ENCODE assay signal across 8 mouse cellular contexts in the genomic region with DNA sequence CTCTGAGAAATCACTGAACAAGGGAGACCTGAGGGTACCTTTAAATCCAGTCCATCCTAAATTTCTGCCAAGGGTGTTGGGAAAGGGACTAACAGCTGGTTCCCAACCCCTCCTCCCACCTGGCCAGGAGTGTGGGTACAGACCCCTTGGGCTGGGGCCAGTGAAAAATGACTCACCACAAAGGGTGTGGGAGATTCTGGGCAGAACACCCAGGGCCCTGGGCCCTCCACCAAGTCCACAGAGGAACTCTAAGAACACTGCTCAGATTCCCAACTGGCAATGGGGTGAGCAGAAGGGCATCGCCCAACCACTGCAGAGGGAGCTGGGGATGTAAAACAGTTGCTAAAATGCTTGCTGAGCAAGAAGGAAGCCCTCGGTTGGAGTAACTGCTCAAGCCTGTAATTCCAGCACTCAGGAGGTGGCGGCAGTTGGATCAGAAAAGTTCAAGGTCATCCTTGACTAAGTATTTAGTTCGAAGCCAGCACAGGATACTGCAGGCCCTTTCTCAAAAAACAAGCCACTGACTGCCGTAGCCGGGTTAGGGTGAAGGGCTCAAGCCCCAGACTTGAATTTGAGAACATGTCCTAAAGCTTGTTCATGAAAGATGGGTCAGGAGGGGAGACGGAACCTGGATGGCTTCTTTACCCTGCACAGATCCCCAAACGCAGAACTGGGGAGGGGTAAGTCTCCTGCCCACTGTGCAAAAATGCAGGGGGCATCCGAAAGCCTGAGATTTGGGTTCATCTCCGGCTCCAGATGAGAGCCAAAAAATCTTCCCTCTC. TPM values are rescaled to one million over a fixed set of nuclear protein-coding genes. Genes with fewer than 3 reads are reported as not detected.
A peak's percentile ranks its signal among the peaks of the same experiment; 100 is the strongest.
DNase-seq lines count a peak whose midpoint lies in the region; ATAC-seq and TF ChIP-seq lines count a peak whose summit lies in the region.

No protein-coding gene starts in this region.

- H3K9me3 ChIP-seq in limb, embryonic 14.5 days (ENCODE audit: control insufficient read depth, low read length): no peaks in the 10 kb centered on the region

- ATAC-seq in limb, embryonic 14.5 days (ENCODE audit: low FRiP score, low read depth): no peak
- no peak for ATAC-seq in erythroid progenitor cell, adult 5-6 weeks (replicated peaks; ENCODE audit: low FRiP score, poor library complexity, severe bottlenecking)

- H3K4me3 ChIP-seq in limb, embryonic 14.5 days (replicated peaks; ENCODE audit: low read length): peak overlapping the region; percentile 87
- H3K4me3 ChIP-seq in small intestine, adult 2 months (ENCODE audit: low read depth, low read length): peak overlapping the region; percentile 70

- peak overlapping the region; percentile 100 for H3K4me2 ChIP-seq in limb, embryonic 14.5 days (replicated peaks; ENCODE audit: low read depth, low read length, severe bottlenecking)

- H3K36me3 ChIP-seq in limb, embryonic 14.5 days (ENCODE audit: control insufficient read depth, insufficient read depth, low read length): no peaks in the 10 kb centered on the region
- H3K36me3 ChIP-seq in small intestine, adult 2 months (ENCODE audit: control insufficient read depth, insufficient read depth, low read length): no peaks in the 10 kb centered on the region

- peak overlapping the region; percentile 50 for H3K9ac ChIP-seq in limb, embryonic 14.5 days (ENCODE audit: low read depth, low read length, severe bottlenecking)

- H3K27ac ChIP-seq in limb, embryonic 14.5 days (replicated peaks; ENCODE audit: low read depth, low read length): peak overlapping the region; percentile 74
- H3K27ac ChIP-seq in small intestine, adult 2 months (ENCODE audit: insufficient read depth, low read depth, low read length): peak overlapping the region; percentile 72

- no peak for TF ChIP-seq CTCF in small intestine, adult 2 months (IDR thresholded peaks at IDR 0.05; ENCODE audit: extremely low read depth, insufficient read length, insufficient replicate concordance, low read depth, low read length)

- peak; percentile 26 for DNase-seq in embryo, embryonic 10.5 days (ENCODE audit: low spot score)
- no peak for DNase-seq in embryo, embryonic 11 days
- DNase-seq in 3134 (ENCODE audit: extremely low read depth, insufficient read length, low spot score): peak; percentile 59
- DNase-seq in cerebellum, adult 8-10 months: peak; percentile 46
- peak; percentile 94 for DNase-seq in gonadal fat pad, adult 2 months (ENCODE audit: low read depth)
- DNase-seq in limb, embryonic 14.5 days (ENCODE audit: low spot score): no peak

- no peaks in the 10 kb centered on the region for H3K27me3 ChIP-seq in limb, embryonic 14.5 days (ENCODE audit: control insufficient read depth, insufficient read depth, low read length)
- H3K27me3 ChIP-seq in small intestine, adult 2 months (ENCODE audit: control insufficient read depth, insufficient read depth, low read length): no peaks in the 10 kb centered on the region

- peaks cover 46% of the 10 kb centered on the region for H3K4me1 ChIP-seq in limb, embryonic 14.5 days (ENCODE audit: control insufficient read depth, insufficient read depth, low read length)
- H3K4me1 ChIP-seq in small intestine, adult 2 months (ENCODE audit: control insufficient read depth, insufficient read depth, insufficient read length, low read length): peaks cover 18% of the 10 kb centered on the region; the same call in 1 of the 2 replicates

- WGBS in limb, embryonic 14.5 days: 13% methylated on average over 10 of the region's 10 CpGs
- WGBS in small intestine, adult 2 months: 37% methylated on average over 10 of the region's 10 CpGs

- no peak for TF ChIP-seq POLR2A in limb, embryonic 14.5 days (IDR thresholded peaks at IDR 0.05; ENCODE audit: borderline replicate concordance, extremely low read depth, insufficient read depth, insufficient read length)
- no peak for TF ChIP-seq POLR2A in small intestine, adult 2 months (IDR thresholded peaks at IDR 0.05; ENCODE audit: low read depth, low read length)

RNA-seq across cellular contexts. Expression of a gene that starts 1.9 kb away (rescaled TPM):
- polyA plus RNA-seq in gonadal fat pad, adult 2 months (2012; rRNA removed): 34.4 and 44.9 TPM in 2 replicates
- polyA plus RNA-seq in limb, embryonic 14.5 days (2012; rRNA removed): 32.8 and 34.6 TPM in 2 replicates
- 17.3 and 17.9 TPM in 2 replicates for polyA plus RNA-seq in limb, embryonic 14.5 days (2014; fragmentation: Nextera tagmentation; extraction: Ambion mirVana)
- polyA plus RNA-seq in small intestine, adult 2 months (2012; rRNA removed): 17.0 and 29.4 TPM in 2 replicates
- 59.5 and 71.4 TPM in 2 replicates for total RNA-seq in erythroid progenitor cell, adult 5-6 weeks (2015; ENCODE audit: low replicate concordance)
- 98.2 and 125 TPM in 2 replicates for total RNA-seq in erythroid progenitor cell, adult 5-6 weeks (2017; ENCODE audit: low replicate concordance)

RNA-seq across cellular contexts. Expression of a gene that starts 12.8 kb away (rescaled TPM):
- 4.8 and 5.5 TPM in 2 replicates for polyA plus RNA-seq in gonadal fat pad, adult 2 months (2012; rRNA removed)
- polyA plus RNA-seq in limb, embryonic 14.5 days (2012; rRNA removed): 19.4 and 32.9 TPM in 2 replicates
- polyA plus RNA-seq in limb, embryonic 14.5 days (2014; fragmentation: Nextera tagmentation; extraction: Ambion mirVana): 9.1 and 10.2 TPM in 2 replicates
- polyA plus RNA-seq in small intestine, adult 2 months (2012; rRNA removed): 1.7 and 3.7 TPM in 2 replicates
- not detected in 2 replicates for total RNA-seq in erythroid progenitor cell, adult 5-6 weeks (2015; ENCODE audit: low replicate concordance)
- total RNA-seq in erythroid progenitor cell, adult 5-6 weeks (2017; ENCODE audit: low replicate concordance): not detected in 2 replicates

RNA-seq across cellular contexts. Expression of a gene that starts 20.7 kb away (rescaled TPM):
- 3.4 and 4.6 TPM in 2 replicates for polyA plus RNA-seq in gonadal fat pad, adult 2 months (2012; rRNA removed)
- 46.0 and 59.7 TPM in 2 replicates for polyA plus RNA-seq in limb, embryonic 14.5 days (2012; rRNA removed)
- 25.5 and 31.7 TPM in 2 replicates for polyA plus RNA-seq in limb, embryonic 14.5 days (2014; fragmentation: Nextera tagmentation; extraction: Ambion mirVana)
- polyA plus RNA-seq in small intestine, adult 2 months (2012; rRNA removed): 3.3 and 7.2 TPM in 2 replicates
- total RNA-seq in erythroid progenitor cell, adult 5-6 weeks (2015; ENCODE audit: low replicate concordance): 103 TPM in 2 replicates
- total RNA-seq in erythroid progenitor cell, adult 5-6 weeks (2017; ENCODE audit: low replicate concordance): 98.7 and 99.2 TPM in 2 replicates

RNA-seq across cellular contexts. Expression of a gene that starts 21.6 kb away (rescaled TPM):
- polyA plus RNA-seq in gonadal fat pad, adult 2 months (2012; rRNA removed): 2.0 and 2.1 TPM in 2 replicates
- 0.41 and 0.58 TPM in 2 replicates for polyA plus RNA-seq in limb, embryonic 14.5 days (2012; rRNA removed)
- 0.29 TPM in 1 of 2 replicates, not detected in the other for polyA plus RNA-seq in limb, embryonic 14.5 days (2014; fragmentation: Nextera tagmentation; extraction: Ambion mirVana)
- 0.14 TPM in 1 of 2 replicates, not detected in the other for polyA plus RNA-seq in small intestine, adult 2 months (2012; rRNA removed)
- total RNA-seq in erythroid progenitor cell, adult 5-6 weeks (2015; ENCODE audit: low replicate concordance): not detected in 2 replicates
- not detected in 2 replicates for total RNA-seq in erythroid progenitor cell, adult 5-6 weeks (2017; ENCODE audit: low replicate concordance)

RNA-seq across cellular contexts. Expression of a gene that starts 52.2 kb away (rescaled TPM):
- polyA plus RNA-seq in gonadal fat pad, adult 2 months (2012; rRNA removed): 143 and 204 TPM in 2 replicates
- 29.6 and 36.3 TPM in 2 replicates for polyA plus RNA-seq in limb, embryonic 14.5 days (2012; rRNA removed)
- polyA plus RNA-seq in limb, embryonic 14.5 days (2014; fragmentation: Nextera tagmentation; extraction: Ambion mirVana): 34.9 and 38.8 TPM in 2 replicates
- 67.7 and 167 TPM in 2 replicates for polyA plus RNA-seq in small intestine, adult 2 months (2012; rRNA removed)
- total RNA-seq in erythroid progenitor cell, adult 5-6 weeks (2015; ENCODE audit: low replicate concordance): 8.3 and 8.4 TPM in 2 replicates
- 2.3 and 3.2 TPM in 2 replicates for total RNA-seq in erythroid progenitor cell, adult 5-6 weeks (2017; ENCODE audit: low replicate concordance)

Comparison
In these comparisons a context has a peak if more than half of its experiments do, and no peak if none do; other contexts are left out.
1. DNase-seq: peak in embryo, embryonic 10.5 days (single experiment), 3134 (single experiment), cerebellum, adult 8-10 months (single experiment) and gonadal fat pad, adult 2 months (single experiment); none in embryo, embryonic 11 days (single experiment) and limb, embryonic 14.5 days (single experiment).